Mouse (Mus musculus) heart, postnatal 0 days (tissue): ENCODE measurements around the gene Aldh3a1. TPM values are rescaled to one million over a fixed set of nuclear protein-coding genes. Genes with fewer than 3 reads are reported as not detected.

Source experiments
- ATAC-seq: fragments of 200-750 bp; cut with Nextera tagmentation; 2 replicates; pipeline ENCODE4 v1.8.0; 2017; ENCODE audit warnings: low read depth, moderate number of reproducible peaks, moderate library complexity; ENCODE audit not compliant: insufficient read depth
- DNase-seq: peaks from one replicate; pipeline ENCODE4 v3.0.0-alpha.2; 2016; ENCODE audit warnings: low spot score
- H3K27ac ChIP-seq: fragments of 300-500 bp; sonication (generic); 2 replicates; pipeline ENCODE4 v1.5.1; 2014; ENCODE audit warnings: low read depth, mild to moderate bottlenecking
- H3K27me3 ChIP-seq: fragments of 300-500 bp; sonication (generic); 2 replicates; pipeline ENCODE4 v1.6.1; 2014; ENCODE audit warnings: low read length, mixed read lengths; ENCODE audit not compliant: control insufficient read depth, insufficient read depth
- H3K36me3 ChIP-seq: fragments of 300-500 bp; sonication (generic); replicated peaks from 2 replicates; pipeline ENCODE4 v1.6.1; 2014; ENCODE audit warnings: low read length, mixed read lengths; ENCODE audit not compliant: control insufficient read depth, insufficient read depth
- H3K4me1 ChIP-seq: fragments of 300-500 bp; sonication (generic); 2 replicates; pipeline ENCODE4 v1.6.1; 2014; ENCODE audit warnings: antibody characterized with exemption; ENCODE audit not compliant: control insufficient read depth, insufficient read depth
- H3K4me2 ChIP-seq: fragments of 300-500 bp; sonication (generic); 2 replicates; pipeline ENCODE4 v1.6.1; 2014; ENCODE audit warnings: low read depth, mild to moderate bottlenecking, low read length, moderate library complexity
- H3K4me3 ChIP-seq: fragments of 300-500 bp; sonication (generic); 2 replicates; pipeline ENCODE4 v1.5.1; 2014; ENCODE audit warnings: low read depth, low read length
- H3K9ac ChIP-seq: fragments of 300-500 bp; sonication (generic); replicated peaks from 2 replicates; pipeline ENCODE4 v1.6.1; 2014; ENCODE audit warnings: low read depth, low read length, mixed read lengths
- H3K9me3 ChIP-seq: fragments of 300-500 bp; sonication (generic); replicated peaks from 2 replicates; pipeline ENCODE4 v1.6.1; 2016; ENCODE audit warnings: low read length; ENCODE audit not compliant: control insufficient read depth
- CTCF ChIP-seq: IDR thresholded peaks from 2 replicates; pipeline ENCODE4 v1.5.1; 2016; ENCODE audit warnings: antibody characterized with exemption, control low read depth, low read depth
- EP300 ChIP-seq: IDR thresholded peaks from 2 replicates; pipeline ENCODE4 v1.6.1; 2016; ENCODE audit warnings: antibody characterized with exemption, low read depth
- WGBS: fragments of 180-500 bp; shearing (Covaris S2); extraction: QIAGEN DNeasy Blood & Tissue Kit; methylation state at CpG from one replicate; pipeline ENCODE4 v1.1.7; 2014; 5-methylcytosine and 5-hydroxymethylcytosine counted together
- polyA plus RNA-seq: library from polyadenylated mRNA; unstranded; fragments of >200 nt; fragmentation: Nextera tagmentation; extraction: Ambion mirVana; gene quantifications from 2 replicates; pipeline ENCODE4 v1.2.1, GENCODE M21; 2015
- total RNA-seq: library from RNA; depleted of rRNA; stranded (reverse); fragments of >200 nt; gene quantifications from 2 replicates; pipeline ENCODE4 v1.2.3, GENCODE M21; 2014; ENCODE audit warnings: low replicate concordance; rRNA removed

Aldh3a1 gene
- total and polyA plus RNA-seq, 2 experiments from 2014 or later: 0.42 TPM; not detected in 1

- Histone ChIP-seq H3K4me3 (peak within 1 kb of the TSS; percentile 75), H3K4me2 (peak within 1 kb of the TSS; percentile 60), H3K9ac (peak within 1 kb of the TSS; percentile 76), H3K27ac (peak within 1 kb of the TSS; percentile 95), H3K36me3 (peaks cover 33% of the 10 kb centered on the region), H3K4me1 (no peaks in the 10 kb centered on the region), H3K9me3 (no peaks in the 10 kb centered on the region), H3K27me3 (no peaks in the 10 kb centered on the region)
- ATAC-seq: peak; percentile 99
- WGBS: under 1% methylated on average over 58 of the region's 58 CpGs
- peak; percentile 96 for DNase-seq
- no peak for TF ChIP-seq CTCF
- 0 out of 2 replicates have a peak, but pooled peaks have one; percentile 28 for TF ChIP-seq EP300
Observed at GRCm38 (mm10) chr11:61266551-61267533, 59.5 kb downstream of the Aldh3a1 start, which contains the start of gene Aldh3a2. TSS of gene Aldh3a2 (minus strand) at chr11:61267464.

Other genes starting within 250 kb of the Aldh3a1 start
- 38.9 and 69.3 TPM in 2 replicates for gene Kcnj12, start 185.0 kb upstream of the Aldh3a1 start, total RNA-seq
- 9.5 and 10.8 TPM in 2 replicates for gene Kcnj12, start 185.0 kb upstream of the Aldh3a1 start, polyA plus RNA-seq
- 0.08 and 3.9 TPM in 2 replicates for gene Tnfrsf13b, start 80.8 kb upstream of the Aldh3a1 start, total RNA-seq
- gene Tnfrsf13b, start 80.8 kb upstream of the Aldh3a1 start, polyA plus RNA-seq: 1.0 and 1.5 TPM in 2 replicates
- 95.8 and 97.9 TPM in 2 replicates for gene Usp22, start 32.5 kb upstream of the Aldh3a1 start, total RNA-seq
- gene Usp22, start 32.5 kb upstream of the Aldh3a1 start, polyA plus RNA-seq: 32.1 and 34.7 TPM in 2 replicates
- 36.0 and 48.9 TPM in 2 replicates for gene Aldh3a2, start 59.9 kb downstream of the Aldh3a1 start, total RNA-seq
- gene Aldh3a2, start 59.9 kb downstream of the Aldh3a1 start, polyA plus RNA-seq: 28.6 and 29.1 TPM in 2 replicates
- gene Slc47a2, start 135.3 kb downstream of the Aldh3a1 start, total RNA-seq: not detected in 2 replicates
- gene Slc47a2, start 135.3 kb downstream of the Aldh3a1 start, polyA plus RNA-seq: 0.04 and 0.14 TPM in 2 replicates
- gene Slc47a1, start 170.8 kb downstream of the Aldh3a1 start, total RNA-seq: 34.7 and 49.4 TPM in 2 replicates
- gene Slc47a1, start 170.8 kb downstream of the Aldh3a1 start, polyA plus RNA-seq: 31.2 and 31.5 TPM in 2 replicates
- gene Rnf112, start 246.6 kb downstream of the Aldh3a1 start, total RNA-seq: 0.38 and 0.39 TPM in 2 replicates
- gene Rnf112, start 246.6 kb downstream of the Aldh3a1 start, polyA plus RNA-seq: 0.11 TPM in 1 of 2 replicates, not detected in the other